Mouse (Mus musculus) layer of hippocampus, adult 18-20 months (tissue): ENCODE data around the gene Rnaseh2c. TPM values are rescaled to one million over a fixed set of nuclear protein-coding genes. Genes with fewer than 3 reads are reported as not detected.

ENCODE experiments used
- DNase-seq, 2 experiments: peaks; one replicate each; pipeline ENCODE4 v3.0.0; 2022; ENCODE audit warnings: low spot score in 2 of 2
- total RNA-seq, 2 experiments: library from RNA; stranded (reverse); gene quantifications; 2 replicates each; pipeline ENCODE4 v1.2.3; 2021

Rnaseh2c gene
- total RNA-seq, 2 experiments from 2014 or later, result 72.0 to 79.8 TPM

DNA sequence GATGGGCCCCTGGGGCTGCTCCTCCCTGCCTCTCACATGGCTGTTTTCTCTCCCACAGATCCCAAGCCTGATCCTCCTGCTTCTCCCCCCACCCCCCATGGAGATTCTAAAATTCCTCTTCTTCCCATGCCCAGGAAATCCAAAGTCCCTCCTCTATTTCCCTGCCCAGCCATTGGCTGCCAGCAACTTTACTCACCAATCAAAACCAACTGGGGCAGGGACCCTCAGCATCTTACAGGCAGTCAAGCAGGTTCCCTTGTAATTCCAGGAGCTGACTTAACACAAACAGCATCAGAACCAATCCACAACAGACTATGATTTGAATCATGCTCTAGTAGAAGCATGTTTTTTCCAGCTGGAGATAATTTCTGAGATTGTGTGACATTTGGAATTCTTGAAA lies 28.2 kb downstream of the Rnaseh2c start:
- no peak for DNase-seq

- no peak for DNase-seq
Measured at GRCm38 (mm10) chr19:5632120-5632519, 30.4 kb downstream of the Rnaseh2c start.

- DNase-seq, result no peak
Measured at GRCm38 (mm10) chr19:5636036-5636570, 34.4 kb downstream of the Rnaseh2c start.

GRCm38 (mm10) chr19:5636571-5637041 lies 34.9 kb downstream of the Rnaseh2c start:
- DNase-seq, result peak in 1 of 2 experiments; percentile 73

DNA sequence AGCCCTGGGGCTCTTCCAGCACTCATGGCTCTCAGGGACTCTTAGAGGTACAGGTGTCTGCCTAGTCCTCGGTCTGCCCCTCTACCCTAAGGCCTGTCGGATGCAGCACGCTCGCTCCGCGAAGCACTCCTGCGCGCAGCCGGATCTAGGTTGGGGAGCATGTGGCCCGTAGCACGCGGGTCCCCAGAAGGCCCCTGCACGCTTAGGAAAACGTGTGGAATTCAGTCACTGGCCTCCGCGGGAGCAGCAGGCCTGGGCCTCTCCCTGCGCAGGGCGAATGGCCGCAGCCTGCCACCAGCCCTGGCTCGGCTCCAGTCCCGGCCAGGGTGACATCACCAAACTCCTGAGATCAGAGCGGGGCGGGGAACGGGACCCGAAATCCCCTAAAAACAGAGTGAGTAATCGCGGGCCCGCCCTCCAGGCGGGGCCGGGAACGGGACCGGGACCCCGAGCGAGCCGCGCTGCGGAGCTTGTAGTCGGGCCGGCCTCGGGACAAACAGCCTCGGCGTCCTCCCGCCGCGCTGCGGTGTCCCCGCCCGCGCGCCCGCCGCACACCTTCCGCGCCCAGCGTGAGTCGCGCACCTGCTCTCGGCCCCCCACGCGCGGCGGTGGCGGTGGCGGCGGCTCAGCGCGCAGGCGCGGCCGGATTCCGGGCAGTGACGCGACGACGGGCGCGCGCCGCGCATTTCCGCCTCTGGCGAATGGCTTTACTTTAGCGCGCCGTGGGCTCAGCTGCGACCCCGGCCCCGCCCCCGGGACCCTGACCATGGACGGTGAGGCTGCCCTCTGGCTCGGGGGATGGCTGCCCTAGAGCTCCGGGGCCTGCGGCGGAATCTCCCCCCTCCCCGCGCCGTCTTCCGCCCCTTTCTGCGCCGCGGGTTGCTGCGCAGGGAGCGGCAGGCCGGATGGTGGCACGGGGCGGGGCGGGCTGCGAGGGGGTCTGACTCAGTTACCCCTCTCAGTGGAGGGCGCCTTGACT lies 35.7 kb downstream of the Rnaseh2c start, which contains the start of gene Rela:
Gene Rela, plus strand, starts transcription at position 415 of the 979 bp plus-strand sequence.
- DNase-seq, result peak; percentile 81 to 89

- no peak for DNase-seq
Measured at GRCm38 (mm10) chr19:5638416-5639005, 36.8 kb downstream of the Rnaseh2c start.

DNA sequence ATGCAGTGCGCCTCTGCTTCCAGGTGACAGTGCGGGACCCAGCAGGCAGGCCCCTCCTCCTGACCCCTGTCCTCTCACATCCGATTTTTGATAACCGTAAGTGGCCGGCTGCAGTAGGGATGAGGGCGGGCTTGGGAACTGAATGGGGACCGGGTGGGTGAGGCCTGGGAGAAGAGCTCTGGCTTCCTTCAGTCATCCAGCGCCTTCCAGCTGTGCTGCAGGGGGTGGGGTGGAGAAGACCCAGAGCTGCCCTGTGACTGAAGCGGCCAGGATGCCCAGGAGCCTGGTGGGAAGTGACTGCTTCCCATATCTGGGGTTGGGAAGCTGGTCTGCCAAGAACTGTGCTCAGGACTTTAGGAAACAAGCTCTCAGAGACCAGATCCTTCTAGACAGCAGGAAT lies 38.7 kb downstream of the Rnaseh2c start:
- no peak for DNase-seq

- no peak for DNase-seq
Measured at GRCm38 (mm10) chr19:5641021-5641420, 39.3 kb downstream of the Rnaseh2c start.

DNA sequence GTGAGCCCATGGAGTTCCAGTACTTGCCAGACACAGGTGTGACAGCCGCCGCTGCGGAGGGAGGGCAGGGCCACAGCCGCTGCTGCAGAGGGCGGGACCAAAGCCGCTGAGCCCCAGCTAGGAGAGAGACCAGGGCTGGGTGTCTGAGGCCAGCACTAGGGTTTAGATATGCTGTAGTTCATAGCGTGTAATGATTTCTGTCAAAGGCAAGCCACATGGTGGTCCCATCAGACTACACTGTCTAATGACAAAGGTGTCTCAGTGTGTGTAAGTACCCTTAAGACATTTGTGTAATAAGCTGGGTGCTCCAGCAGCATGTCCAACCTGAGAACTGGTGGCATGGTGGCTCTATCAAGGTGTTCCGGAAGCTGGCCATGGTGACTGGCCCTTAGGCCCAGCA lies 40.0 kb downstream of the Rnaseh2c start:
- no peak for DNase-seq

DNA sequence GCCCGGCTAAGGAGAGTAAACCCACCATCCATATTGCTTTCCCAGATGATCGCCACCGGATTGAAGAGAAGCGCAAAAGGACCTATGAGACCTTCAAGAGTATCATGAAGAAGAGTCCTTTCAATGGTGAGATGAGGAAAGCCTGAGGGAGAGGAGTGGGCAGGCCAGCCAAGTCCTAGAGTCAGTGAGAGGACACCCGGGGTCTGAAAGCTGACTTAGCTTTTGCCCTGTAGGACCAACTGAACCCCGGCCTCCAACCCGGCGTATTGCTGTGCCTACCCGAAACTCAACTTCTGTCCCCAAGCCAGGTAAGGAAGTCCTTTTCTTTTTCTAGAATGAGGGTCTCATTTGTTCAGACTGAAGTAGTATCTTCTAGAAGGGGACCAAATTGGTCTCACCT lies 43.6 kb downstream of the Rnaseh2c start:
- DNase-seq, result no peak

- no peak for DNase-seq
Measured at GRCm38 (mm10) chr19:5646731-5647330, 45.2 kb downstream of the Rnaseh2c start.

- DNase-seq, result no peak
Measured at GRCm38 (mm10) chr19:5647791-5648190, 46.1 kb downstream of the Rnaseh2c start.

DNA sequence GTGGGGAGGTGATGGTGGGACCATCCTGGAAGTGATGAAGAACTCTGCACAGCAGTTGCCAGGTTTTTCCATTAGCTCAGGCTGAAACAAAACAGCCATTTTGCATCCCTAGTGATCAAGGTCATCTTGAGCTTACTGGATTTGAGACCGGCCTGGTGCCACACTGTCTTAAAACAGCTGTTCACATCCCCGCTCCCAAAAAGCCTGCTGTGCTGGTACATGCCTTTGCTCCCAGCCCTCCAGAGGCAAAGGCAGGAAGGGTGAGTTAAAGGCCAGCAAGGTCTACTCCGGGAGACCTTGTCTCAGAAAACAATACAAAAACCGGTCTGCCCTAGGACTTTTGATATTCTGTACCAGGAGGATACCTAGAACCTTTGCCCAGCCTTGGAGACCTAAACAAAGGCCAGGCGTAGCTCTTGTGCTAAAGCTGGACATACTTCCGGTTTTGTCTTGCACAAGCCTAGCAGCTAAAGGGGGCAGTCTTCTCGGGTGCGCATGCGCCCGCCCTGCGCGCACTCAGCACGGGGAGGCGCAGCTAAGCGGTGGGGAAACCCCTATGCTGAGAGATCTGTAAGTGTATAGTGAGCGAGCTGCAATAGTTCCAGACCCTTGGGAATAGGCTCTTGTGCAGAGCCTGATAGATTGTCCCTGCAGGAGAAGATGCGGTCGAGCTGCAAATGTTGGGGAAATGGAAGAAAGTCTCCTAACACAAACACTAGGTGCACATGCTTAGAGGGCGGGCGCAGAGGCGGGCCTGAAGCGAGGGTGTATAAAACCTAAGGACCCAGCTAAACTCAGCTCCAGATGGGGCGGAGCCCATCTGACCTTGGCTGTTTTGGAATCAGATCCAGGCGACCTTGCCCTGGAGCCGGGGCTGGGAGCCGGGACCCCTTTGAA lies 47.0 kb downstream of the Rnaseh2c start:
- peak; percentile 77 to 83 for DNase-seq

- no peak for DNase-seq
Measured at GRCm38 (mm10) chr19:5649298-5649741, 47.6 kb downstream of the Rnaseh2c start.

GRCm38 (mm10) chr19:5651502-5652274 lies 50.0 kb downstream of the Rnaseh2c start:
- DNase-seq, result no peak

DNA sequence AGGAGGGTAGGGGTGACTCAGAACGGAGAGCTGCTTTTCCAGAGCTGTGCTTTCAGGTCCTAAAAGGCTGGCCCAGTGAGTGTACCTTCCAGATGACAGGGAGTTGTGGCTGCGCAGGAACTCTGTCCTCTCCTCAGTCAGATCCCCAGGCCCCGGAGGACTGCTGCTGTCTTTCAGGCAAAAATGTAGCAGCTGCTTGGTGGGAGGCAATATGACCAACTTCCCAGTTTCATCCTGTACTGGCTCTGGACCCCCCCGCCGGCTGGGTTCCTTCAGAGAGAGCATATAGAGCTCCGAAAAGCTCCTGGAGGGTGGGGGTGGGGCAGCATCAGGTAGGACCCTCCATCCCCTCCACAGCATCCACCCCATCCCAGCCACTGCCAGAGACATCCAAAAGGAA lies 50.9 kb downstream of the Rnaseh2c start:
- no peak for DNase-seq

- no peak for DNase-seq
Measured at GRCm38 (mm10) chr19:5653969-5654719, 52.5 kb downstream of the Rnaseh2c start.

GRCm38 (mm10) chr19:5654720-5655298 lies 53.1 kb downstream of the Rnaseh2c start:
- no peak for DNase-seq
